Mouse (Mus musculus) kidney, postnatal 36 days (tissue): ENCODE data around the gene Zcchc17.

Experiments used
- DNase-seq, 2 experiments: peaks; one replicate each; pipeline ENCODE4 v3.0.0; 2021 to 2022; ENCODE audit warnings: mixed read lengths in 2 of 2

Zcchc17 gene

DNA sequence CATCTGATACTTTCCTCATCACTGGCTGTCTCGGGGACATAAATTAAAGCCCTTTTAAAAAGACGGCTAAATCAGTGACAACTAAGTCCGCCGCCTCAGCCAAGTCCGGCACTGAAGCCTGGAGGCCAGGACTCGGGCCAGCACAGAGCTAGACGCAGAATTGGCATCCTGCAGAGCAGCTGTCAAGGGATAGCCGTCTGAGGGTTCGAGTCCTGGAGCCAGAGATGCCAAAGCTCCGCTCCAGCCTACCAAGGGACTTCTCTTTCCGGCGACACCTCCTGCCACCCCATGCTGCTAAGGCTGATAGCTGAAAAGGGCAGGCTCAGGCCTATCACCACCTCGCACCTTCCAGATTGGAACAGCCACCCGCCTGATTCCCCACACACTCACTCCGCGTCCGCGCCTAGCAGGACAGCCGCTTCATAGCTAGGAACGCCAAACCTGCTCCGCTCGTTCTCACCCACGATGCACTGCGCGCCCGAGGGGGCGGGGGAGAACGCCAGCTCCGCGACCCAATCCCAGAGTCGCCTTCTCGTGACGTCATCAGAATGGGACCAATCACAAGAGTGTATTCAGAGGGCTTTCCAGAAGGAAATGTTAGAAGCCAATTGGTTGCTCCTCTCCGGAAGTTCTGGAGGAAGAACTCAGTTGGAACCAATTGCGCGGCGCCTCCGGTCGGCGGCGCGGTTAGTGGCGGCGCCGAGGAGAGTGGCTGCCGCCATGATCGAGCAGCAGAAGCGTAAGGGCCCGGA lies at the start of gene Zcchc17, which contains the start of gene Snrnp40:
Gene Zcchc17, minus strand, starts transcription at position 458 of the 752 bp plus-strand sequence.
Gene Snrnp40, plus strand, starts transcription at position 647 of the 752 bp plus-strand sequence.
- DNase-seq = peak; percentile 99

DNA sequence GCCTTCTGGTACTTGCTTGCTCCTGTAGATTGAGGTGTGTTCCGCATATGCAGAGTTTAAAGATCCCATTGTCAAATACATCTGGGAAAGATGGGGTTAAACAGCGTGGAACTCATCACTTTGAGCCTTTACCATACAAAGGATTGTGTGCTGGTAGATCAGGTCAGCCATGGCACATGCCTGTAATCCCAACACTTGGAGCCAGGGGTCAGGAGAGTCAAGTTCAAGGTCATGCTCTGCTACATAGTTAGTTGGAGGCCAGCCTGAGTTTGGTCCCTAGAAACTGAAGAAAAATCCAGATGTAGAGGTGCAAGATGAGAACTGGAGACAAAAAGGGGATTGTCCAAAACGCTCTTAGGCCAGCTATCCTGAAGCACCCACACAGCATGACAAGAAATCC lies 31.5 kb upstream of the Zcchc17 start:
- DNase-seq = peak in 1 of 2 experiments; percentile 39

DNA sequence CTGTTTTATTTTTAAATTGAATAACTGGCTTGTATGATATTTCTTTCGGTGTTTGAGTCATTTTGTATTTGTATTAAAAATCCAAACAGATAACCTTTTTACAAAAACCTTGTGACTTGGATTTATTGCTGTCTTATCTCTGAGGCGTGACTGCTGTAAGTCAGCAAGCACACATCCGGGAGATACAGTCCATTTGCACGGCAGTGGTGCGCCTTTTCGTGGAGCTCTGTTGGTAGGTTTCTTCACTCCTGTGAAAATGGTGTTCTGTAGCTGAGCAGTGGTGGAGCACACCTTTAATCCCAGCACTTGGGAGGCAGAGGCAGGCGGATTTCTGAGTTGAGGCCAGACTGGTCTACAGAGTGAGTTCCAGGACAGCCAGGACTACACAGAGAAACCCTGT lies 30.2 kb upstream of the Zcchc17 start:
- DNase-seq = no peak

DNA sequence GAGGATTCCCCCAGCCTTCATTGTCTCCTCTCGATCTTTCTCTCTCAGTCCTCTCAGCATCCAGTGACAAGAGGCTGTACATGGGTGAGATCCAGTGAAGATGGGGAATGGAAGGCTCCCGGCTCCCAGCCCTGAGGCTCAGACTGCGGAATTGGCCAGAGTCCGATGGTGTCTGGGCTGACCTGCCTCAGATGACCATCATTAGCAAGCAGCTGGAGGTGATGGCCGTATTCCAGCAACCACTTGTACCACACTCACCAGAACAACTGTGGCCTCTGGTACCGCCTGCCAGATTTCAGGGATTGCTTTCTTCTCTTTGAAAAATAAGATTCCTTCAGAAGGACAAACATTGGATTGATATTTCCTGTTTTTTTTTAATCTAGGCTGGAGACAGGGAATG lies 29.8 kb upstream of the Zcchc17 start:
- peak; percentile 90 to 93 for DNase-seq

DNA sequence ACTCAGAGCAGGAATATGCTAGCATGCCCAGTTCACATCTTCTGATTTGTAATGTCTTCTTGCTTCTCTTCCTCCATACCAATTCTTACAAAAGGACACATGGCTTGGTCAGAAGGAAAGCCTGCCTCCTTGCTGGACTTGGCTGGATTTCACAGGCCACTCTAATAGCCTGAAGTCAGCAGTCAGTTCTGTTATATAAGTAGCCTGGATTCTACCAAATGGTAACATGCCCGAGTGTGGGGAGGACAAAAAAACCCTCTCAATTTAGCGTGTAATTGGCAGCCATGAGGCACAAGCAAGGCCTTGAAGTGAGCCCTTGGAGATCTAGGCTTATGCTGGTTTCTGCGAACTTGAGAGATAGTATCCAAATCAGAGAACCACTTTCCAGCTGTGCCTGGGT lies 27.5 kb upstream of the Zcchc17 start:
- peak; percentile 28 to 66 for DNase-seq

DNA sequence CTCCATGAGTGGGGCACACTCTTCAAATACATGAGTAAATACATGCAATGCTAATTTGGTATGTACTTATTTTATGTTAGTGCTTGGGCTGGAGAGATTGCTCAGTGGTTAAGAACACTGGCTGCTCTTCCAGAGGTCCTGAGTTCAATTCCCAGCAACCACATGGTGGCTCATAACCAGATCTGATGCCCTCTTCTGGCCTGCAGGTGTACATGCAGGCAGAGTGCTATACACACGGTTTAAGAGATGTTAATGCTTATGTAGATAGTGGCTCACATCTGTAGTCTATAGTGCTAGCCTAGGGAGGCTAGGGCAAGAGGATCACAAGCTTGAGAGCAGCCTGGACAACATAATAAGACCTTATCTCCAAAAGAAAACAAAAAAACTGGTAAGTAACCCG lies 20.7 kb upstream of the Zcchc17 start:
- no peak for DNase-seq

DNA sequence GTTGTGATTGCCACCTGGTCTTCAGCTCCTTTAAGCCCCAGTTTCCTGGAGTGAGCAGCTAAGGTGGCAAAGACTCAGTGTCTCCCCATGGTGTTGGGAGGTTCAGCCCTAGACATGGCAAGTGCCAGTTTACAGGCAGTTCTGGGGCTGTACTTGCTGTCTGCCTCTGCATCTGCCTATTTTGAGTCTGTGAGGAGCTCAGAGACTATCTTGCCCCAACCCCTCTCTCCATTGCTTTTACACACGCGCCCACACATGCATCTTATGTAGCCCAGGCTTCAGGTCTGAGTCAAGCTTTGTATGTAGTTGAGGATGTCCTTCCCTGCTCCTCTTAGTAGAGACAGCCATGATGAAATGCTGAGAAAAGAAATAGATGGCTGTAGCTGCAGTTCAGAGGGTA lies 19.4 kb upstream of the Zcchc17 start:
- DNase-seq = no peak

DNA sequence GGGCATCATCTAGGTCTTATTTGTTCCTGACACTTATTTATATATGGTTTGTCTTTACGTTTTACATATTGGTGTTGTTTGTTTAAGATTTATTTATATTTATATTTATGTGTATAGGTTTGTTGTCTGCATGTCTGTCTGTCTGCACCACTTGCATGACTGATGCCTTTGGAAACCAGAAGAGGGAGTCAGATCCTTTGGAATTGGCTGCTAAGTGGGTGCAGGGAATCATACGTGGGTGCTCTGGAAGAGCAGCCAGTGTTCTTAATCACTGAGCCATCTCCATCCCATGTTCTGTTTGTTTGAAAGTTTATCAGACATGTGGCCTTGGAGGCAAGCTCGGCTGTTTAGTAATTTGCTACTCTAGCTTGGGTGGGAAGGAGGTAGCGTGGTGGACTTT lies 17.8 kb upstream of the Zcchc17 start:
- DNase-seq = no peak

DNA sequence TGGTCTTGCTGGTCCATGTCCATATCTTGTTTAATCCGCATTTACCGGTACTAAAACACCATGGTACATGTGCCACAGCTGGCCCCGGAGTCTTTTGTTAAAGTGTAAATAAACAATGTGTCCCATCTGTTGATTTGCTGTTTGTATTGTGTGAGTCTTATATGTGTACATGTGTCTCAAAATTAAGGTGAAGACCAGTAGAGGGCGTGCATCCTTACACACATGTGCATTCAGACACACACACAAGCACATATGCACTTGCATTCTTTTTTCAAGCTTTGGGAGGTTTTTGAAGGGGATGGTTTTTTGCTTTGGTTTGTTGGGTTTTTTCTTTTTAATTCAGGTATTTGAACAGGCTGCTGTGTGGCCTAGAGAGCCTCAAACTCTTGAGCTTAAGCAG lies 16.9 kb upstream of the Zcchc17 start:
- peak in 1 of 2 experiments; percentile 23 for DNase-seq

DNA sequence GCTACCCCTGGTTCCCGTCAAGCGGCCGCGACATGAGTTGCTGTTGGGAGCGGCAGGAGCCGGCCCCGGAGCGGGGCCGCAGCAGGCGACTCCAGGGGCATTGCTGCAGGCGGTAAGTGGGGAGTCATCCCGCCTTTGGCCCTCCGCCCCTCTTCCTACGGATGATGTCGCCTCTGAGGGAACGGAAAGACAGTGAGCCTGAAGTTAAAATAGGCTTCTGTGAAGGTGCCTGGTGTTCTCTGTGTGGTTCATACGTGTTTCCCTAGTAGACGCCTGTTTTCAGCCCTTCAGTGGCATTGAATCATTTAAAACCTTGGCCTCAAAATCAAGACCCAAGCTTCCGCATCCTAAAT lies 471 bp upstream of the Zcchc17 start:
- DNase-seq = no peak

DNA sequence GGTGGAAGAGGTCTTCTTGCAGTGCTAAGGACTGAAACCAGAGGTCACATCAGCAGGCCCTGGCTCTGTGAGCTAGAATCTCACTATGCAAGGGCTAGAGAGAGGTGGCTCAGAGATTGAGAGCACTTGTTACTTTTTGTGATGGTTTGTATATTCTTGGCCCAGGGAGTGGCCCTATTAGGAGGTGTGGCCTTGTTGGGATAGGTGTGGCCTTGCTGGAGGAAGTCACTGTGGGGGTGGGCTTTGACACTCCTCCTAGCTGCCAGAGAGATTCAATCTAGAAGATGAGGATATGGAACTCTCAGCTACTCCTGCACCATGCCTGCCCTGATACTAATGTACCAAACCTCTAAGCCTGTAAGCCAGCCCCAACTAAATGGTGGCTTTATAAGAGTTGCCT lies 1.8 kb downstream of the Zcchc17 start:
- DNase-seq = no peak

DNA sequence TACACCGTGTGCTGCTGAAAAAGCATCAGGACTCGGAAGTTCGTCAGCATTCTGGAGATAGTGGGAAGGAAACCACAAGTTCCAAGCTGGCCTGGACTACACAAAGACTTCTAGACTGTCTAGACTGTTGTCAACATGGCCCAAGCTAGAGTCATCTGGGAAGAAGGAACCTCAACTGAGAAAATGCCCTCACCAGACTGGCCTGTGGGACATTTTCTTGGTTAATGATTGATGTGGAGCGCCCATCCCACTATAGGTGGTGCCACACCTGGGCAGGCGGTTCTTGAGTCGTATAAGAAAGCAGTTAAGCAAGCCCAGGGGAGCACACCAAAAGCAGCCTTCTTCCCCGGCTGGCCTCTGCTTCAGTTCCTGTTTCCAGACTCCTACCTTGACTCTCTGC lies 7.2 kb downstream of the Zcchc17 start:
- DNase-seq = peak in 1 of 2 experiments; percentile 37

DNA sequence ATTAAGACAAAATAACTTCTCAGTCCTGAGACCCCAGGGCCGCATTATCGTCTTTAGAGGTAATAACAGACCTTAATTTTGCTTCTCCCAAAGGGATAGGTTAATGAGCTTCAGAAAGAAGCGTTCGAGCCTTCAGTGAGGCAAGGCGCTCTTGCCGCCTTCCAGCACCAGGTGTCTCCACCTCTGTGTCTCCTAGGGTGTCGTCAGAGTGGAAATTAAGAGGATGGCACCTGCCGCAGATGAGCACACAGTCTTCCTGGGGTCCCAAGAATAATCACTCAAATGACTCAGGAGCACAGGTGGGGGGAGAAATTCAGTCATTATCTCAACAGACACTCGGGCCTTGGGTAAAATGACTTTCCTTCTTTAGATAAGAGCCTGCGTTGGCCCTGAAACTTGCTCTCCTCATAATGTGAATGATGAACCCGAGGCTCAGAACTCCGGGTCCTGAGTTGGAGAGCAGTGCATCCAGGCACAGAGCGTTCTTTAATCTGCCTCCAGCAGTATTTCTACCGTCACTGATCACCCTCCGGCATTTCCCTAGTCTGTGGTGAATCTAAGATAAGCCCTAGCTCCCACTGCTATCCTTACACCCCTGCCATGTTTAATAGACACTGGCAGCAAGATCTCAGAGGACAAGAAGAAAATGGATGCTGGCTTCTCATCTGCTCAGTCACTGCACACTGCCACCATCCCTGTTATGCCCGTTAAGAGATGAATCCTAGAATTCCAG lies 8.9 kb downstream of the Zcchc17 start:
- DNase-seq = no peak

DNA sequence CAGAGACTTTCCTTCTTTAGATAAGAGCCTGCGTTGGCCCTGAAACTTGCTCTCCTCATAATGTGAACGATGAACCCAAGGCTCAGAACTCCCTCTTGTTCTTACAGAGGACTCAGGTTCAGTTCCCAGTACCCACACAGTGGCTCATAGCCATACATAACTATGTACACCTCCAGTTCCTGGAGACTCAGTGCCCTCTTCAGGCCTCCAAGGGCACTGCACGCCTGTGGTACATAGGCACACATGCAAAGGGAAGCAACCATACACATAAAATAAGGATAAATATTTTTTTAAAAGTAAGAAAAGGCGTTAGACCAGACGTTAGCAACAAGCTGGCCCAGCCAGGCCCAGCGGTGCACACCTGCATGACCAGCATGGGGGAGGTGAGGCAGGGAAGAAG lies 10.1 kb downstream of the Zcchc17 start:
- peak in 1 of 2 experiments; percentile 32 for DNase-seq

DNA sequence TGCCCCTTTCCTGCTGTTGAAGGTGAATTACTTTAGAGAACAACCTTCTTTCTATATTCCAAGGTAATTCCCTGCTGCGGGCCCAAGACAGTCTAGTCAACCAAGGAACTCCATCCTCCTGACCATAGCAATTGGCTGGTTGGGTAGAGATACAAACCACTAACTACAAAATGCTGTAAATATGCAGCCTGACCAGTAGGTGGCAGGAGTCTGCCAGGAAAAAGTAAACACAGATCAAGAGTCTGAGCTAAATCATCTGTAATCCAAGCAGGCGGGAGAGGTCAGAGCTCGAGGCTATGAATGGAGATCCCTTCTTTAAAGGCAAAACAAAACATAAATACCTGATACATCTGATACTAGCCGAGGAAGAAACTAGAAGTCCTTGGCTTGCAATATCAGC lies 18.1 kb downstream of the Zcchc17 start:
- DNase-seq = peak; percentile 43 to 68

DNA sequence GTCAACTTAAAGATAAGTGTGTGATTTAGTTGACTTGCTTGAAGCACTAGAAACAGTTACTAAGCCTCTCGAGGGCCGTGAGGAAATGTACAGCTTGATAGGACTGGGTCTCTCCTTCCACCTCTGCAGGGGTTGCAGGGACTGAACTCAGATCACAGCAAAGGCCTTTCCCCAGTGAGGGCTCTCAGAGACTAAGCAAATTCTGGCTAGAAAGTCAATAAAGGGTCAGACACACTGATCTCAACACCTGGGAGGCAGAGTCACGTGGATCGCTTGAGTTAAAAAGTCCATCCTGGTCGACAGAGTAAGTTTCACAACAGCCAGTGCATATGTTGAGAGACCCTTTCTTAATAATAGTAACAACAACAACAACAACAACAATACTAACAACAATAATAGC lies 23.9 kb downstream of the Zcchc17 start:
- no peak for DNase-seq

DNA sequence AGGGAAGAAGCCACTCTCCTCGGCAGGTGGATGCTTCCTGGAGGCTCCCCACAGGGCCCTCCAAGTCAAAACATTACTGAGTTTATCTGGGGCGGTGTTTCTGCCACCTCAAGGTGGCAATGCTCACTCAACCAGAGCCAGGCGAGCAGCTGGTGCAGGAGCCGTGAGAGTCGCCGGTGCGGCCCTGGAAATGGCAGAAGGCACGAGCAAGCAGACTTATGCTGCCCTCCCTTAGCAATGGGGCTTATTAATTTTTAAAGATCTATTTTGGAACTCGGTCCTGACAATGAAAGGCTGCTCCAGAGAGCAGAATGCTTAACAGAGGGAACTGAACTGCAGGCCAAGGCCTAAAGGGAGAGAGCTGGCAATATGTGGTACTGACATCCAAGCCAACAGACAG lies 32.4 kb downstream of the Zcchc17 start:
- peak; percentile 31 to 58 for DNase-seq

DNA sequence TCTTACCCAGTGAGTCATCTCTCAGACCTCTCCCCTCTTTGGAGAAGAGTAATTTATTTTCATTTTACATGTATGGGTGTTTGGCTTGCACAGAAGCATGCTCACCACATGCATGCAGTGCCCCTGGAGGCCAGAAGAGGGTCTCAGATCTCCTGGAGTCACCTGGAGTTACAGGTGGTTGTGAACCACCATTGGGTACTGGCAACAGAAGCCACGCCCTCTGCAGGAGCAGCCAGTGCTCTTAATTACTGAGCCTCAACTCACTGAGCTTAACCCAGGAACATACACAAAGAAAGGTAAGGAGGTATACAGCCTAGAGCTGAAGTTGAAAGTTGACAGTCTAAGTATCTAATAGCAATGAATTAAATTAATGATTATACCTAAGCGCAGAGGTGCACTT lies 34.3 kb downstream of the Zcchc17 start:
- no peak for DNase-seq

DNA sequence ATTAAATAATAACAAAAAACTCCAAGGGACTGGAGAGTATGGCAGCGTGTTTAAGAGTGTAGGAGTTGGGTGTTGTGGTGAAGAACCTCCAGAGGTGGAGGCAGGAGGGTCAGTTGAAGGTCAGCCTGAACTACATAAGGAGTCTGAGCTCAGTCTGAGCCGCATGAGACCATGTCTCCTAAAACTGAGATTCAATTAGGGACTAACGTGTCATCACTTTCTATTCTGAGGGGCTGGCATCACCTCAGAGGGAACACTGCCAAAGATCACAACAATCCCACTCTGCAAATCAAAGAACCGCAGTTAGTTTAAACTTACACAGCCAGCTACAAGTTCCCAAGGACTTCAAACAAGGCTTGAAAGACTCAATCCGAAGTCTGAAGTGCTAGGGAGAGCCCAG lies 36.1 kb downstream of the Zcchc17 start:
- DNase-seq = no peak

DNA sequence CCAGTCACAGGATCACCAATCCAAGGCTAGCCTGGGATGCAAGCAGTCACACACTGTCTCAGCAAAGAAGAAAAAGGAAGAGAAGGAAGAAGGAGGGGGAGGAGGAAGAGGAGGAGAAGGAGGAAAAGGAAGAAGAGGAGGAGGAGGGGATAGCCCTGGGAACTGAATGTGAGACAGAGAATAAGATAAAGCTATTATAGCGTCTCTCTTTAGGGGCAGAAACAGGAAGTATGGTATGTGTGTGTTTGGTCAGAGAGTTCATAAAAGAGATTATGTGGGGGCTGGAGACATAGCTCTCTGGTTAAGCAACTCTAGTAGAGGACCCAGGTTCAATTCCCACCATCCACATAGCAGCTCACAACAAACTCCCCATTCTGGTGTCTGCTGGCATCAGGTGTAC lies 36.6 kb downstream of the Zcchc17 start:
- DNase-seq = no peak

DNA sequence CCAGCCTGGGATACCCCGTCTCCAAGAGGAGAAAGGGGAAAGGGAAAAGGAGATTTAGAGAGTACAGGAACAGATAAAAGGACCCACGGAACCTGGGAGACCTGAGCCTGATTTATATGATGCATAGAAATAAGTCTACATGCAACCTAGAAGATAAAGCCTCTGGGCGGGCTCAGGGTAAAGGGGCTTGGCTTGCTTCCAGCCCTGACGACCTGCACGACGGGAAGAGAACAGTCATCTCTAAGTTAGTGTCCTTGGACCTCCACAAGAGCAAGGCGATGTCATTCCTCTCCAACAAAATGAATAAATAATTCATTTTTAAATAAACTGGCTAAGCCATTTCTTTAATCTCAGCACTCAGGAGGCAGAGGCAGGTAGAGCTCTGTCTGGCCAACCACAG lies 37.2 kb downstream of the Zcchc17 start:
- DNase-seq = no peak

DNA sequence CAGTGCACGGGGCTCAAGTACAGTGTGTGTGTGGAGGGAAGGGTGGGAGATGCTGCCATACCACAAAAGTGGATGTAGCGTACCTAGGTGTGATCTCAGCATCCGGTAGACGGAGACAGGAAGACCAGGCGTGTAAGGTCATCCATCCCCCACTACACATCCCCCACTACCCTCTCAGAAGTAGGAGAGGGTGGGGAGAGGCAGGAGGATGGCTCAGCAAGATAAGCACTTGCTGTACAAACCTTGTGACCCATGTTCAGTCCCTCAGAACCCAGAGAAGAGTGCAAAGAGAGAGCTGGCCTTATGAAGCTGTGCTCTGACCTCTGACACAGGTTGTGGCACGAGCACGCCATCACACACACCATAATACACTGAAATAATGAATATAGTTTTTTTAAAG lies 38.1 kb downstream of the Zcchc17 start:
- no peak for DNase-seq

DNA sequence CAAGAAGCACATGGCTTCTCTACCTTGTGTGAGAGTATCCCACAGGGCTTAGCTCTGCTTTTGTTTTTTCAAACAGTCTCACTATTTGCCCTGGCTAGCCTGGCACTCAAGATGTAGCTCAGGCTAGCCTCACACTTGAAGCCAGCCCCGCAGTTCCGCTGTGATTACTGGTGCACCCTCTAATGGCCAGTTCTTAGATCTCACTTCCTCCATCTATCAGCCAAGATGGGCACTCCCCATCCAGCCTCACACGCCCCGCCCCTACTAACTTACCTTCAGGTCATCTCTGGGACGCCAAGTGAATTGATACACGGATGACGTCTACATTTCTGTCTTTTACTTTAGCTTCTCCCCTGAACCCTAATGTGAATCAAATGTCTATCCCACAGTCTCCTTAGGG lies 40.2 kb downstream of the Zcchc17 start:
- no peak for DNase-seq

DNA sequence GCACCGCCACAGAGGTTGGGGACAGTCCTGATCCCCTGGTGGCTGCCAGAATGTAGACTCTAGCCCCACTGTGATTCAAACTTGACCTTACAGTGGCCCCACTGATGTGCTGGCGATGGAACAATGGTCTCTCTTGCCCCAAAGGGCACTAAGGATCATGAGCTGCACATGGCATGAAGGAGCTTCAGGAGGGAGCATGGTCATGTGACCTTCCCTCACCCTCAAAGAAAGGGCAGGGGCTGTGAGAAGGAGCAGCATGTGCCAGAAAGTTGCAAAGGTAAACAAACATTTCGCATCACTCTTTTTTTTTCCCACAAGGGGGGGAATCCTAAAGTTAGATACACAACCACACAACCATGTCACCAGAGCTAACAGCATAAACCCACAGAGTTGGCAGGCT lies 41.6 kb downstream of the Zcchc17 start:
- DNase-seq = peak in 1 of 2 experiments; percentile 53

DNA sequence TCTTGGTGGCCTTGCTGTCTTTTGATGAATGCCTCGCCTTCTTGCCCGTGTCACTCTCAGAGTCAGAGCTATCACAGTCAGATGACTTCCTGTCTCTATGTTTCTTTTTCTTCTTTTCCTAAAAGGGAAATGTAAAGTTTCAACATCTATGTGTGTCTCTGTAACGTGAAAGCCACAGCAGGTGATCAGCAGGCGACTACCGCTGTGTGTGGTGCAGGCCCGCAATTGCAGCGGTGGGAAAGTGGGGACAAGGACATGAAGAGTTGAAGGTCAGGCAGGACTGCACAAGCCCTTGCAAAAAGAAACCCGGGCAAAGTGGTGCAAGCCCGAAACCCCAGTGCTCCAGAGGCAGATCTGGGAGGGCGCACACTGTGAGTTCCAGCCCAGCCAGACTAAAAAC lies 43.1 kb downstream of the Zcchc17 start:
- no peak for DNase-seq
